Mouse (Mus musculus): Measurements from ENCODE around the gene Opcml. TPM values are rescaled to one million over a fixed set of nuclear protein-coding genes. Genes with fewer than 3 reads are reported as not detected.

Gene Opcml
- total RNA-seq, 2 experiments from 2014 or later, result 1.6 to 1.9 TPM

DNA sequence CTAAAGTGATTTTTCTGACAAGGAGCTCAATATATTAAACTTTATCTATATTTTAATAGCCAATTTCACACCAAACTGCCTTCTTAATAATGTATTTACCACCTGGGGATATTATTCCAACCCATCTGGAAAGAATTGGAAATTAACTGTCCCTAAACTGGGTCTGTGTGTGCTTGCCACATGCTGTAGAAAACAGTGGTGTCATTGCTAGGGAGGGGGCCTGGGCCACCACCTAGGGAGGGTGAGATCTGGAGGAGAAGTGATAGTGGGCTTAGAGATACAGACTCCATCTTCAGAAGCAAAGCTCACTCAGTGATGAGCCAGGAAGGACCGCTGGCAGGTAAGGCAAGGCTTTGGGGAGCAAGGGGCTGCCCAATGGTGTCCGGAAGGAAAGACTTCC is 537.9 kb downstream of the Opcml start:
- no peak for DNase-seq

DNA sequence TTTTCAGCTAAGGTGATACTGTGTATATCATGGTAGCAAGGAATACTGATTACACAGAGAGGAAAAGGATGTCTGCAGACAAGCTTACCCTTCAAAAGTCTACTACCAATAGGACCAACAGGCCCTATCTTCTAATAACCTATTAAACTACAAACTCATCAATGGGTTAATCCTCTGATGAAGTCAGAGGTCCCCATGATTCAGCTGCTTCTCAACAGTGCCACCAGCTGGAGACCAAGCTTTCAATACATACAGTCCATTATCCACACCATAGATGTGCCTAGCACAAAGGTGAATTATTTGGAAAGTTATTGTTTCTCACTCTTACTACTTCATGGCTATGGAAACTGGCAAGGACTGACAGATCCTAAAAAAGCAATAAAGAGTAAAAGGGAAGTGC is 538.9 kb downstream of the Opcml start:
- DNase-seq, result peak; percentile 41

DNA sequence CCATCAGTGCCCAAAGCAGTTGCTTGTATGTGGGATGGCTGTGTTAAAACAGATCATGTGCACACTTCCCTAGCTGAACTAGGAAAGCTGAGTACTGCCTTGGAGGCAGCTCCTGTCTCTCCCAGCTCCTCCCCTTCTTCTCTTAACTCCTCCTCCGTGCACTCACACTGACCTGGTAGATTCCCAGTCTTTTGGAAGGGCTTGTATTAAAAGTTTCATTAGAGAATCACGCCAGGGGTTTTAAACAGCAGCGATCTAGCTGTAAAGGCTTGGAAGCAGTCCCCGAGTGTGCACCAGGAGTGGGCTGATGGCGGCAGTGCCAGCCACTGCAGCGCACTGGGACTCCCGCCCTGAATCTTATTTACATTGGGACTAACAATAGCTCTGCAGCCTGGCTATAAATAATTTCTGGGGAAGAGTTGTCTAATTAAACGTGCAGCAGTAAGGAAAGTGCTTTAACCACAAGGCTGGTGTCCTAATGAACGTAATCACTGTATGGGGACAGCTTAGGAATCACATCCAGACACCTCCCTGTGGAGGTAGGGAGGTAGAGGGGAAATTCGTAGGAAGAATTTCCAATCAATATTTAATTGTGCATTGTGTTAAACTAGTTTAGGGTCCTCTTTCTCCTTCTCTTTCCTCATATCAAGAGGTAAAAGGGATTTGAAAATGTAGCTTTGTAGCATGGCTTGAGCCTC is 546.1 kb downstream of the Opcml start:
- no peak for DNase-seq

DNA sequence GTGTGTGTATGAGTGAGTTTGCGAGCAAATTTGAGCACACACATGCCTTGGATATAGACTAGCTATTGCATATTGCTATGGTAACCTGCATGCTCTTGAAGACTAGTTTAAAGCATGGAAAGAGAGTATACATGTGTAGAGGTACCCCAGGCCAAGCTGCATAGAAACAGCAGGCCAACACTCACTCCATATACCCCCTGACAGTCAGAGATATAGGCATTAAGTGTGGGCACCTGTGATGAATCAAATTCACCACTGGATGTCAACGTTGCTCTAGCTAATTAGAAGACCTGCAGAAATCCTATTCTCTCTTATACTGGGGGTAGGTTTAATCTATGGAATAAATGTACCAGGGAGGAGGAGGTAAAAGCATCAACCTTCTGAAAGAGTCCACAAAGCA is 547.3 kb downstream of the Opcml start:
- DNase-seq, result no peak

DNA sequence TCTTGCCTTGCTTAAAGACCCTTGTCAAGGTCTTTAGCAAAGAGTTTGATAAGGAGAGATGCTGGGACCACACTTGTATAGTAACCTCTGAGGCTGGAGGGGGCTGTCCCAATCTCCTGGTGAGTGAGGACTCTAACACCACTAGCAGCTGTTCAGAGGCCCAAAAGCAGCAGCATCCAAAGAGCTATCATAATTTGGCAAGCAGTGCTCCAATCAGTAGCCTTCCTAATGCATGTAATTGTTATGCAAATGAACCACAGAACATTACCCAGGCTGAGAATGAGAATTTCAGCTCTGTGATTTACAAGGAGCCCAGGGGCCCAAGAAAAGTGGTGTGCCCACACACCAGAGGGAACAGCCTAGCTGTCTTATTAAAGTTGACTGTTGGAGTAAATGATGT is 564.4 kb downstream of the Opcml start:
- no peak for DNase-seq

DNA sequence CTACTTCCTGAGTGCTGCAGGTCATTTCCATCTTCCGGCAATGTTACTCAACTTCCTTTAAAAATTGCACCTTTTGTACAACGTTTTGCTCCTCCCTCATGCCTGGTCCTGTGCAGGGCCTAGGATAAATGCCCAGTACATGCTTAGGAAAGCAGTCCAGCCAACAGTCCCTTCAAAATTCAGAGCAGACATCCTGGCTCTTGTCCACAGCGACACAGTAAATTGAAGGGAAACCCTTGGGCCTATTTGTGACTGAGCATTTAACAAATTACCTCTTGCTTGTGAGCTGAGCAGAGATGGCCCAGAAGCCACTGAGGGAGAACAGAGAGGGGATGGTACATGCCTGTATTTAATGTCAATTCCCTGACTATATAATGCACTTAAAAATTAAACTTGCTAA is 567.4 kb downstream of the Opcml start:
- DNase-seq, result no peak

DNA sequence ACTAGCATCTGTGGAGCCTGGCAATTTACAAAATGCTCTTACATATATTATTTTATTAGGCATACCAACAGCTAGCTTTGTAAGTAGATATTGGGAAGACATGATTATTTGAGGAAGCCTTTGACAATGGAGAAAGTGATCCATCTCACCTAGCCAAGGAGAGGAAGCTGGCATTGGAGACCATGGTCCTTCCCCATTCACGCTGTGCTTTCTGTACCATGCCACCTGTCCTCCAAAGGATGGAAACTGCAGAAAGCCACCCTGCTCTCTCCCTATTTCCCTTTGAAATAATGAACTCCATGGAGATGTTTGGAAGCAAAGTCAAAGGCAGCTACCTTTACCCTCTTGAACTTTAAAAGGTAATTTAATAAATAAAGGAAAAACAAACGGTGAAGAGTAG is 570.1 kb downstream of the Opcml start:
- no peak for DNase-seq

DNA sequence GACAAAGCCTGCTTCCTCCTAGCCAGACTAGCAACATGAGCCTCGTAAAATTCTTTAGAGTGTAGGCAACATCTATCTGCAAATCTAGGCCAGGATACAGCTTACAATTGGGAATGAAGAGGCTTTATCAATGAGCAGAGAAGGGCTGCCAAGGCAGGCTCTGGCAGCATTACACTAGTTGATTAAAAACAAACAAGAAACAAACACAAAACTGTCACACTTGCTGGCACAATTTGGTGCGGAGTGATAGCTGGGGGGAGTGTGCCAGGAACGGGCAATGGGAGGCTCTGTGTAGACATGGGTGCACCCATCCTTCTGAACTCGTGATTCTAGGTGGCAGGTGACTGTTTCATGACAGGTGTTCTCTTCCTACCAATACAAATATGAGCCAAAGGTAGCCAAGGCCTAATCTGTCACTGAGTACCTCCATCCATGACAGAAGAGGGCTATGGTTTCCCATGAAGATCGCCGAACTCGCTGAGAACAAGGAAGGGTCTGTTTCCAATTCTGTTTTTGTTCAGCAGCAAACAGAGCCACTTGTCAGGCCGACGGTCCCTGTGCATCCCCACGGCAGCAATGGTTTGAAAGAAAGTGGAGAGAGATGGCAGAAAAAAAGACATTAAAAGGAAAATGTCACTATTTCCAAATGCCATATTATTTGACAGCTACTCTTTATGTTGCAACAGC is 574.0 kb downstream of the Opcml start:
- no peak for DNase-seq

DNA sequence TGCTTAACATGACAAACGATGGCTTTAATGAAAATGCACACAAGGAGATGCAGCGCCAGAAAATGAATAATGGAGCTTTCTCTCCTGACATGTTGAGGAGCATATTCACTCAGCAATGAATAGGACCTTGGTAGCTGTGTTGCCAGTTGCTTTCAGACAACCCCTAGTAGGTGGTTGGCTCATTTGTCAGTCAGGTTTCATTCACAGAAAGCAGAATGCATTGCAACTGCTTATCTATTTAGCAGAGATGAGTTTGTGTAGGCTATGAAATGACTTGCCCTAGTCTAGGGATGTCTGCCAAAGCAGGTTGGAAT is 574.5 kb downstream of the Opcml start:
- no peak for DNase-seq

DNA sequence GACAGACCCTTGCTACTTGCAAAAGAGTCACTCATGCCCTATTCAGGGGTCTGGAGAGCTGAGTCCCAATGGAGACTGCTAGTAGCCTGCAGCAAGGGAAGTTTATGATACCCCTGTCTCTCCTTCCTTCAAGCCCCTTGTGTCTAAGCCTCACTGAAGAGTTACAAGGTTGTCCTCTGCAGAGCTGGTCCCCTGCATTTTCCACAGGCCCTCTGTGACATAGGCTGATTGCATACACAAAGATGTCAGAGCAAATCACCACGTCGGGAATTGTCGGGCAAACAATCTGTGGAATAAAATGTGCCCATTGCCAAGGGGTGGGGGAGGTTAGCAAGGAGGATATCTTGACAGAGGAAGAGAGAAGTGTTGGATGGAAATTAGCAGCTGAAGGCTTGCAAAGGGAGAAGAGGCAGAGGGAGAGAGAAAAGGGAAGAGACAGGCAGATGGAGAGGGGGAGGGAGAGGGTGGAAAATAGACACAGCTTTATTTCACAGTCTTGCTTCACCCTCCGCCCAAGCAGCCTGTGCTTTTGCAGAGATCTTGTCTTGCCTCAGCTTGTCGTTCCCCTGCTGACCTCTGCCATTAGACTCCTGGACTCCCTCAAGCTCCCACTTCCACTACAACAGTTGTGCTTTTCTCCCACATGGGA is 596.1 kb downstream of the Opcml start:
- no peak for DNase-seq

DNA sequence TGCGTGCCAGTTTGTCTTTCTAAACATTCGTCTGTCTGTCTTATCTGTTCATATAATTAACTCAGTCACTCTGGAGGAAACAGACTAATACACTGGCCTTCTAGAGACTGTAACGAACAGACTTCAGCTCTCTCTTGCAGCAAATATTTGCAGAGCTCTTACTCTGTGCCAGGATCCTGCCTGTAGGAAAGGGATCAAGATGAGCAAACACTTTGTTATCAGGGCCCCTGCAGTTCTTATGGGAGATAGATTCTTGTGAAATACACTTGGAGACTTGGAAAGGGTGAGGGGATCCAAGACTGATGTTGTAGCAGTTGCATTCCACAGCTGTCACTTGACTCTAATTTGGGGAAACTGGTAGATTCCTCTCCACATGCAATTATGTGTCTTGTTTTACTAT is 604.6 kb downstream of the Opcml start:
- no peak for DNase-seq

DNA sequence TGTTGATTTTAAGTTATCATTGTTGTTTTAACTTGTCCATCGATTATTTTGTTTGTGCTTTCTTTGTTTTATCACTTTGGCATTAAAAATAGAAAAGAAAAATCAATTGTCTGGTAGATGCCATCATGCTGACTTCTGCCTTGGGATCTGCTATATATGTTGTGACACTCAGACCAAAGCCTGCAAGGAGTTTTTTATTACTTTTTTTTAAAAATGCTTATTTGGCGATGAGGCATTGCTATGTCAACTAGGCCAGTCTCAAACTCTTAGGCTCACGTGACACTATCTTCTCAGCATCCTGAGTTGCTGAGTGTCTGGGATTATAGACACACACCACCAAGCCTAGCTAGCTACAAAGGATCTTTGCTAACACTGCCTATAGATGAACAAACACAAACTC is 605.1 kb downstream of the Opcml start:
- no peak for DNase-seq

DNA sequence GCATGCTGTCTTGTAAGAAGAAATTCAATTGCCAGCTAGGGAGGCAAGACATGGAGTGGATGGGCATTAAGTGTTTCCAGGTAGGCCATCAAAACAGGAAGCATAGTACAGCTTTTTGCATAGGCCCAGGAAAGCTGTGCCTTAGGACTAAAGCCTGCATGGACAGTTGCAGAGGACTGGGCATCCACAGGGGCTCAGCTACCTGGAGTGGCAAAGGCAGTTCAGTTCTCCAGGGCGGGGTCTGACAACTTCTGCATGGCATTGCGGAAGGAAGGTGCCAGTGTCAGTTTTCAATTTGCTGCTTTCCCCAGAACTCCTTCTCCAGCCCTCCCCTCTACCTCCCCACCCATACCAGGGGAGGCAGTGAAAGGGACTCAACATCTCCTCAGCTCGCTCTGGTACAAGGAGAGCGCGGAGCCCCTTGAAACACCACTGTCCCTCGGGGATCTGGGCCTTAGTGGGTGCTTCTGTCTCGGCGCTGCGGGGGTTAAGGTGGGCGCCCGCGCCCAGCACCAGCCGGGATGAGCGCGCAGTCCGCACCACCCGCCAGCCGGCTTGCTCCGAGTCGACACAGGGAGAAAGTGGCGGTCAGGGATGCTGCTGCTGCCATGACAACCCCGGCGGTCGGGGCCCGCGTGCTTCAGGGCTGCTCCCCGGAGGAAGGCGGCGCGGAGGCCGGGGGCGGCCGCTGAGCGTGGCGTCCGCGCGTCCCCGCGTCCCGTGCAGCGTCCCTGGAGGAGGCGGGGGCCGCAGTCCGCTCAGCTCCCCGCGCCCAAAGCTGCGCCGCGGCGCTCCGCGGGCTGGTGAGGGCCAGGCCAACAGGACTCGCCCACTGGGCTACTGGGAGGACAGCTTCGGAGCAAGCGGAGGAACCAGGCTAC is 612.4 kb downstream of the Opcml start:
- DNase-seq, result peak; percentile 51

DNA sequence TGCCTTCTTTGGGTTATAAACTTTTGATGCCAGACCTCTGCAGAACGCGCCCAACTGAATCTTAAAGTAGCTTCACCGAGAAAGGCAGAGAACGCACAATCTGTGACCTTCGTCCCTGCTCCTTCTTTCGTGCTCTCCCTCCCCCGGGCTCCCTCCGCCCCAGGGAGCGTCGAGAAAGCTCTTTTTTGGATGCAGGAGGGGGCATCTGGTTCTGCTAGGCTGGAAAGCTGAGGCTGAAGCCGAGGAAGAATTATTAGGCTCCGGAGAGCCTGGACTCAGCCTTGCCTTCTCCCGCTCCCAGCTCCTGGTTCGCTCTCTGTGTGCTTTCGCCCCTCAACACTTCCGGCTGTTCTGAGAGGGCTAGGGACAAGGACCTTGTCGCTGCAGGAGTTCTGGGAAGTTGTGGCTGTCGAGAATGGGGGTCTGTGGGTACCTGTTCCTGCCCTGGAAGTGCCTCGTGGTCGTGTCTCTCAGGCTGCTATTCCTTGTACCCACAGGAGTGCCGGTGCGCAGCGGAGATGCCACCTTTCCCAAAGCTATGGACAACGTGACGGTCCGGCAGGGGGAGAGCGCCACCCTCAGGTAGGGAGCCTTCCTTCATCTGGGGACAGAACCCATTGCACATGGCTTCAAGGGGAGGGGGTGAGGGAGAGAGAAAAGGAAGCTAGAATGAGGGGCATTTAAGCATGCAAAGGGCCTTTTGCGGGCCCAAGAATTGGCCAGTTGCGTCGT is 613.4 kb downstream of the Opcml start:
- DNase-seq, result peak; percentile 79

DNA sequence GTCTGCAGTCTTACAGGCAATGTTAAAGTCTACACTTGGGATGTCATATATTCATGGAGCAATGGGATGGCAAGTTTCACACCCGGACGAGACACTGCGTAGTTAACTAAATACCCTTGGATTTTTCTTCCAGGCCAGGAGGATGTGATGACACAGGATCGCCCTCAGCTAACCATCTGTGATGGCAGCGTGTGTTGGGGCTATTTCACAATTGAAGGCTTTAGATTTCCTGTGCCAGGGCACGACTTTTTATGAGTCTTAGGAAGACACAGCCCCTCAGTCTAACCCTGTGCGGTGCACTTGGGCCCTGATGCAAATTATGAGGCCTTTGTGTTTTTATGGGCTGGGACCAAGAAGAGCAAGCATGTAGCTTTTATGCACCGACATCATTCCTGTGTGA is 614.0 kb downstream of the Opcml start:
- DNase-seq, result no peak

DNA sequence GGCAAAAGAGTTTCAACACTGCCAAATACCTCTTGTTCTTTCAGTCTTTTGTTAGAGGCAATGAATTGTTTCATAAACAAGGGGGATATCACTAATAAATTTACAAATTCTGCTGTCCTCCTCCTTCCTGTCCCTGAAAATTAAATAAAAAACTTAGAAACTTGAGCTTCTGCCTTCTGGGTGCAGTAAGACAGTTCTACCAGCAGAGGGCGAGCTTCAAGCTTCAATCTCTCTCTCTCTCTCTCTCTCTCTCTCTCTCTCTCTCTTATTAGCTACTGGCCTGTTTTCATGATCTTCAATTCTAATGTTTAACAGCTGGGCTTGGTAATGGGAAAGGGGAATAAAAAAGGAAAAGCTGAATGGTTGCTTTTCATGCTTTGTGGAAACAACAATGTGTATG is 615.2 kb downstream of the Opcml start:
- DNase-seq, result peak; percentile 49

DNA sequence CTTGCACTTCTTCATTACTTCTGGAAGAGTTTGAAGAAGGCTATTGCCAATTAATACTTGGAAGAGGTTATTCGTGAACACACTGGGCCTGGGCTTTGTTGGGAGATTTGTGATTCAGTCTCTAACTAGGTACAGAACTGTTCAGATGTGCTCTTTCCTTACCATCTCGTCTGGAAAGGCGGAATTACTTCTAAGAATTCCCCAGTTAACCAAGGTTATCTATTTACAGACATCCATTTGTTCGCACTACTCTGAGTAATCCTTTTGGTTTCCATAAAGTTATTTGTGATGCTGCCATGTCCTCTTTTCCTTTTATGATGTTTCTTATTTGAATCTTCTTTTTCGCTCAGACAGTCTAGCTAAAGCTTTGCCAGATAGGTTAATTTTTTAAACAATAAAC is 630.2 kb downstream of the Opcml start:
- no peak for DNase-seq

DNA sequence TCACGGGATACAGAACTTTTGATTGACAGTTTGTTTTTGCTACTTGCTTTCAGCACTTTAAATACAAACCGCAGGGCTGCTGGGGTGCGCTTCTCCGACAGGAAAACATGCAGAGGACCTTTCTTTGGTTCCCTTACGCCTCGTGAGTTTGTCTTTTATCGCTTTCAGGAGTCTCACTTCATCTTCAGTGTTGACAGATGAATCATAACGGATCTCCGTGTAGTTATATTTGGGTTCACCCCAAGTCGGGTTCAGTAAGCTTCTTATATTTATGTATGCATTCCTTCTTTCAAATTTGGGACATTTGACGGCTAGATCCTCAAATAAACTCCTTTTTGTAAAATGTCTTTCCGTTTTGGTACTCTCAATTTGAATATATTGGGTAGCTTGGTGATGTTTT is 632.8 kb downstream of the Opcml start:
- no peak for DNase-seq

DNA sequence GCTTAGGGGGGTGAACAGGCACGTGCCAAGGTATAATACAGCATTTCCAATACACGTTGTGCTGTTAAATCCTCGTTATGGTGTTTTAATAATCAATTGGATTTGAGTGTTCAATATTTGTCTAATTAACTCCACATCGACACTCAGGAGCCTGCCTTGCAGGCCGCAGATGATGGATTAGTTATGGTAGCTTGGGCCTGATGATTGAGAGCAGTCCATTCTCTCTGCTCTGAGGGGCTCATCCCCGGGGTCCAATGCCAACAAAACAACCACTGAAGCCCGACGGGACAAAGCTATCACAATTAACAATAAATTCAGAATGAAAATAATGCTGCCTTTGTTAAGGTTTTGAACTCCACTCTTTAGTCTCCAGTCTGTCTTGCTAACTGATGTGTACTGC is 641.6 kb downstream of the Opcml start:
- no peak for DNase-seq

DNA sequence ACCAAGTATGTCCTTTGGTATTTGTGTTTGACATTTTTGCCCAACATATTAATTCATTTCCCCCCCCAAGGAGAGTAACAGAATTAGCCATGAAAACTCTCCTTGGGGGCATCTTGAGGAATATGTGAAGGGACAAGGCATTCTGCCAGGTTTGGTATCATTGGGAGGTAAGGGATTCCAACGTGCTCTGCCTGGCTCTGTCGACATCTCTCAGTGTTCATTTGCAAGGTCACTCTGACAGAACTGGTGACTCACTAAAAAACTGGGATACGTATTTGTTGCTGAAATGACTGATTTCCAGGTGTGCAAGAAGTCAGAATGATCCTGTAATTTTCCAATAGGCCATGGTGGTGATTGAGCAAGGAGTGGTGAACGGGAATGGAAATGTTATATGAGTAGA is 648.2 kb downstream of the Opcml start:
- no peak for DNase-seq

DNA sequence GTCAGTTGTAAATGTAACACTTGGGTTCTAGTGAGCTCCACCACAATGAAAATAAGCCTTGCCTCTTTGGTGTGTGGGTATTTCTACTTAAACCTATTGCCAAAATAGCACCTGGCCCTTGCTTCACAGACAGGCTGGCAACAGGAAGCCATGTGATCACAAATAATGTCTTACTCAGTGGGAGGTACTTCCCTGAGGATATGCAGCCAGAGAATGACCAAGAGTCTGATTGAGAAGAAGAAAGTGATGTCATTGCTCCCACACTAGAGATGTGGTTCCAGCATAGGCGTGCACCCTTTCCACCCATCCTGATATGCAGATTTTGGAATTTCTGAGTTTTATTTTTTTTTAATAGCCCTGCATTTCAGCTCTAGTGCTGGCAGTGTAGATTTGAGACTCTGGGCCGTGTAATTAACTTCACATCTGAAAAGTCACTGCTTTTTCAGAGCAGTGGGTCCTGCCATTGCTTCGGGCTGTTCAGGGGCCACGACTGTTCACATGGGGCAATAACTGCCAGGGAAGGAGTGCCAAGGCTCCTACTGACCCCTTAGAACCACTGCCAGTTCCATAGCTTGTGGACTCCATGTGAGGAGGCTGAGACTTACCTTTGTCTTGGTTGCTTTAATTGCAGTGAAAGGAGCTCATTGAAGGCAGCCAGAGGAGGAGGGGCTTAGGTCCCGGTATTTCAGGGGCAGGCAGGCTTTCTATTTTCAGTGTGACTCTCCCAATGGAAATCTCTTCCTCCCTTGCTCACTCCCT is 649.0 kb downstream of the Opcml start:
- no peak for DNase-seq
